Mouse (Mus musculus) cerebellum, postnatal 10 days (tissue): Measurements from ENCODE around the gene Gpr62.
A peak's percentile ranks its signal among the peaks of the same experiment; 100 is the strongest.

ENCODE experiments used
- DNase-seq, 2 experiments: peaks; one replicate each; pipeline ENCODE4 v3.0.0; 2021; ENCODE audit warnings: mixed read lengths in 2 of 2

The Gpr62 gene

GRCm38 (mm10) chr9:106420608-106421007 is 45.1 kb downstream of the Gpr62 start:
- DNase-seq, result no peak

- DNase-seq, result peak; percentile 93
Measured at GRCm38 (mm10) chr9:106417841-106418625, 47.7 kb downstream of the Gpr62 start.

- DNase-seq, result no peak
Measured at GRCm38 (mm10) chr9:106416826-106417225, 48.9 kb downstream of the Gpr62 start.
